Mouse (Mus musculus): Measurements from ENCODE around the gene Nynrin. TPM values are rescaled to one million over a fixed set of nuclear protein-coding genes. Genes with fewer than 3 reads are reported as not detected.

The Nynrin gene
- total RNA-seq (2012; rRNA removed) = not detected in 2 replicates
- not detected for polyA plus RNA-seq (2012; ENCODE audit: insufficient read depth in 1 of 2, insufficient read length in 2 of 2, low read depth in 1 of 2, low replicate concordance in 2 of 2, missing spikeins in 1 of 2)

DNA sequence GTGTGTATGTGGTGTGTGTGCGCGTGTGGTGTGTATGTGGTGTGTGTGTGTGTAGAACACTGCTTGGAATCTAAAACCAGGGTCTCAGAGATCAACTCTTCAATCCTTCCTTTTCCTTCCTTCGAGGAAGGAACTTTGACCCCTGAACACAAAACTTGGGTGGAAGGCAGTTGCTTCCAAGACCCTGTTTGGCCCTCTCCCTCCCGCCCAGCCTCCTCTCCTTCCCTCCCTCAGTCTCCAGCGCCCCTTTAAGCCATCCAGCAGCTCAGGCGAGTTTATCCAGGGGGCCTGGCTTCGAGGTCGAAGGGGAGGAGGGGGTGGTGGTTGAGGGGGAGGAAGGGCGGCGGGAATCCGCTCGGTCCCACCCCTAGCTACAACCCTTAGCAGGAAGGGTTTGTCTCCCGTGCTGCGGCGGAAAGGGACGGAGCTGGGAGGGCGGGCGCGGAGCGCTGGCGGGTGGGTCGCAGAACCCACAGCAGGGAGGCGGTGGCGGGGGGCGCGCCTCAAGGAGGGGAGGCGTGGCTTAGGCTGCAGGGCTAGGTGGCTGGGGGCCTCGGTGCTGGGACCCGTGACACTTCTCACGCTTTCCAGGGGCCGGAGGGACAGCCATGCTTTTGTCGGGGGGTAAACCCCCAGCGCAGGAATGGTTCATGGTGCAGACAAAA lies at the start of gene Nynrin:
Gene Nynrin, plus strand, starts transcription at position 390 of the 665 bp plus-strand sequence.
- no peak within 1 kb of the TSS for H3K9ac ChIP-seq (ENCODE audit: control insufficient read depth, low read depth, low read length, poor library complexity, severe bottlenecking)
- H3K27me3 ChIP-seq (ENCODE audit: control insufficient read depth in 1 of 2, insufficient read depth in 2 of 2, low read length in 2 of 2) = peaks cover 6 to 18% of the 10 kb centered on the region in 2 experiments
- no peak for DNase-seq (ENCODE audit: low read depth, low spot score)
- H3K4me1 ChIP-seq (ENCODE audit: control insufficient read depth in 1 of 2, insufficient read depth in 2 of 2, low read length in 2 of 2) = no peaks in the 10 kb centered on the region
- no peaks in the 10 kb centered on the region for H3K36me3 ChIP-seq (ENCODE audit: control insufficient read depth in 1 of 2, insufficient read depth in 2 of 2, low read length in 2 of 2)
- H3K79me2 ChIP-seq (ENCODE audit: control insufficient read depth, insufficient read depth, low read length, poor library complexity) = no peaks in the 10 kb centered on the region
- no peaks in the 10 kb centered on the region for H3K9me3 ChIP-seq (replicated peaks; ENCODE audit: insufficient read depth, low read length)
- TF ChIP-seq RCOR1 (IDR thresholded peaks at IDR 0.05; ENCODE audit: low read depth, low read length) = no peak
- TF ChIP-seq SMC3 (IDR thresholded peaks at IDR 0.05; ENCODE audit: low read depth, low read length) = no peak
- TF ChIP-seq NELFE (IDR thresholded peaks at IDR 0.05; ENCODE audit: low read depth, low read length) = no peak
- no peak for TF ChIP-seq TCF12 (IDR thresholded peaks at IDR 0.05; ENCODE audit: low read depth, low read length)
- TF ChIP-seq MAX (IDR thresholded peaks at IDR 0.05; ENCODE audit: low read length) = no peak
- TF ChIP-seq E2F4 (IDR thresholded peaks at IDR 0.05; ENCODE audit: borderline replicate concordance, low read depth, low read length) = no peak
- TF ChIP-seq UBTF (IDR thresholded peaks at IDR 0.05; ENCODE audit: borderline replicate concordance, insufficient read depth, low read depth, low read length) = no peak
- no peak for TF ChIP-seq ZNF384 (IDR thresholded peaks at IDR 0.05; ENCODE audit: low read depth, low read length)
- TF ChIP-seq ELF1 (IDR thresholded peaks at IDR 0.05; ENCODE audit: low read depth, low read length) = no peak
- no peak for TF ChIP-seq ZC3H11A (IDR thresholded peaks at IDR 0.05; ENCODE audit: low read depth, low read length)
- TF ChIP-seq JUND (IDR thresholded peaks at IDR 0.05; ENCODE audit: low read depth, low read length) = no peak
- TF ChIP-seq KAT2A (conservative IDR thresholded peaks at IDR 0.05; ENCODE audit: low read depth, low read length) = no peak
- no peak within 1 kb of the TSS for H3K4me3 ChIP-seq (ENCODE audit: control insufficient read depth in 1 of 2, insufficient read depth in 1 of 2, low read depth in 2 of 2, low read length in 2 of 2)
- H3K27ac ChIP-seq (ENCODE audit: control insufficient read depth, low read depth, low read length) = no peak within 1 kb of the TSS

DNA sequence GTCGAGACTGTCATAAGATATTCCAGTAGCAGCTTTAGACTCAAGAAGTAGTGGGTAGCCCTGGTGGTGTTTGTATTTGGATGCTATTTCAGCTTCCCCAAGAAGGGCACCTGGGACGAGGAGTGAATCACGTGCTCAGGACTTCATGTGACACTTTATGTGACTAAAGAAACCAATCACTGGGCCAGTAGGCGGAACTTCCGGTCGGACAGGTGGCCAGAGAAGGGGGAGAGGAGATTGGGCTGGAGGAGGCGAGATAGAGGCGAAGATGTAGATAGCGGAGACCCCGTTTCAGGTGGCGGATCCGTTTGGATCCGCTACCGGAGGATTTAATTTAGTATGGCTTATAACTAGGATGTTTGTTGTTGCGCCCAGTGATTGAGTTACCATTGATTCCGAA lies 38.9 kb upstream of the Nynrin start:
- no peak overlapping the region for H3K4me3 ChIP-seq (ENCODE audit: control insufficient read depth in 1 of 2, insufficient read depth in 1 of 2, low read depth in 2 of 2, low read length in 2 of 2)
- H3K4me1 ChIP-seq (ENCODE audit: control insufficient read depth in 1 of 2, insufficient read depth in 2 of 2, low read length in 2 of 2) = no peaks in the 10 kb centered on the region

More for the DNA sequence above, 38.9 kb upstream of the Nynrin start:
- Histone ChIP-seq H3K27me3 (ENCODE audit: control insufficient read depth in 1 of 2, insufficient read depth in 2 of 2, low read length in 2 of 2) (peaks cover 0 to 2% of the 10 kb centered on the region in 2 experiments; a peak in 3 of 4 replicates), H3K9ac (ENCODE audit: control insufficient read depth, low read depth, low read length, poor library complexity, severe bottlenecking) (no peak overlapping the region), H3K27ac (ENCODE audit: control insufficient read depth, low read depth, low read length) (no peak overlapping the region), H3K9me3 (replicated peaks; ENCODE audit: insufficient read depth, low read length) (no peaks in the 10 kb centered on the region), H3K36me3 (ENCODE audit: control insufficient read depth in 1 of 2, insufficient read depth in 2 of 2, low read length in 2 of 2) (no peaks in the 10 kb centered on the region), H3K79me2 (ENCODE audit: control insufficient read depth, insufficient read depth, low read length, poor library complexity) (no peaks in the 10 kb centered on the region)
- no peak for TF ChIP-seq JUND (IDR thresholded peaks at IDR 0.05; ENCODE audit: low read depth, low read length)
- no peak for TF ChIP-seq ZC3H11A (IDR thresholded peaks at IDR 0.05; ENCODE audit: low read depth, low read length)
- TF ChIP-seq MAZ (IDR thresholded peaks at IDR 0.05; ENCODE audit: low read depth, low read length) = no peak
- no peak for TF ChIP-seq E2F4 (IDR thresholded peaks at IDR 0.05; ENCODE audit: borderline replicate concordance, low read depth, low read length)
- no peak for TF ChIP-seq KAT2A (conservative IDR thresholded peaks at IDR 0.05; ENCODE audit: low read depth, low read length)
- no peak for TF ChIP-seq ZMIZ1 (IDR thresholded peaks at IDR 0.05; ENCODE audit: low read depth, low read length)
- no peak for TF ChIP-seq CTCF (IDR thresholded peaks at IDR 0.05 in 2 of 3, conservative IDR thresholded peaks at IDR 0.05 in 1 of 3; ENCODE audit: control insufficient read depth in 1 of 3, insufficient read depth in 1 of 3, low read depth in 2 of 3, low read length in 3 of 3, poor library complexity in 1 of 3, severe bottlenecking in 1 of 3)
- no peak for TF ChIP-seq SIN3A (IDR thresholded peaks at IDR 0.05; ENCODE audit: low read length)
- DNase-seq (ENCODE audit: low read depth, low spot score) = no peak

All from MEL (cell line).